In genomic region chr10:83134896-83135295, GRCm38 (mm10) we compare ENCODE assay signal across 12 mouse cellular contexts.
DNase-seq lines count a peak whose midpoint lies in the region; ATAC-seq lines count a peak whose summit lies in the region.
"Had no signal": no experiment of that assay in that cellular context is flagged by ENCODE, and none has a peak within 500 bp of the region (broad histone marks: within the 10 kb centered on the region; RNA-seq: fewer than 3 reads in every experiment).

No protein-coding gene starts in this region.

- no peak overlapping the region for H3K4me2 ChIP-seq in hindbrain, embryonic 14.5 days (replicated peaks)
- H3K4me2 ChIP-seq in midbrain, embryonic 13.5 days (replicated peaks) = no peak overlapping the region
- H3K4me2 ChIP-seq: liver, embryonic 11.5 days had no signal

- no peak overlapping the region for H3K9ac ChIP-seq in hindbrain, embryonic 14.5 days
- H3K9ac ChIP-seq in midbrain, embryonic 13.5 days (replicated peaks) = no peak overlapping the region

- intact Hi-C loops in heart, postnatal 10 days (cut with DNase I) = no loop called here

- H3K9me3 ChIP-seq in hindbrain, embryonic 10.5 days = no peaks in the 10 kb centered on the region
- no peaks in the 10 kb centered on the region for H3K9me3 ChIP-seq in hindbrain, embryonic 14.5 days (ENCODE audit: control insufficient read depth, low read length)
- H3K9me3 ChIP-seq in midbrain, embryonic 13.5 days = no peaks in the 10 kb centered on the region

- peaks cover 64% of the 10 kb centered on the region for H3K4me1 ChIP-seq in hindbrain, embryonic 10.5 days (replicated peaks)
- H3K4me1 ChIP-seq in hindbrain, embryonic 14.5 days (replicated peaks; ENCODE audit: control insufficient read depth, insufficient read depth, low read length) = peaks cover 27% of the 10 kb centered on the region
- H3K4me1 ChIP-seq in midbrain, embryonic 13.5 days (replicated peaks) = peaks cover 52% of the 10 kb centered on the region

- 0 out of 2 replicates have a peak overlapping the region, but pooled peaks have one; percentile 2 for H3K4me3 ChIP-seq in hindbrain, embryonic 10.5 days
- H3K4me3 ChIP-seq in hindbrain, embryonic 14.5 days (replicated peaks; ENCODE audit: low read length) = no peak overlapping the region
- H3K4me3 ChIP-seq in midbrain, embryonic 13.5 days (replicated peaks) = no peak overlapping the region

- WGBS in hindbrain, embryonic 10.5 days = 38% methylated on average over 10 of the region's 10 CpGs
- WGBS in hindbrain, embryonic 14.5 days = 19% methylated on average over 10 of the region's 10 CpGs
- 20% methylated on average over 10 of the region's 10 CpGs for WGBS in midbrain, embryonic 13.5 days

- H3K27me3 ChIP-seq in hindbrain, embryonic 10.5 days (ENCODE audit: insufficient read depth, poor library complexity, severe bottlenecking) = peaks cover 42% of the 10 kb centered on the region
- H3K27me3 ChIP-seq in hindbrain, embryonic 14.5 days (ENCODE audit: control insufficient read depth, insufficient read depth, low read length) = no peaks in the 10 kb centered on the region
- H3K27me3 ChIP-seq in midbrain, embryonic 13.5 days = peaks cover 22% of the 10 kb centered on the region

- DNase-seq in hindbrain, embryonic 10.5 days (ENCODE audit: low spot score) = peak; percentile 23
- no peak for DNase-seq in hindbrain, embryonic 14.5 days (ENCODE audit: low spot score)
- peak; percentile 50 for DNase-seq in embryo, embryonic 11 days
- DNase-seq in forelimb bud, embryonic 11.5 days (ENCODE audit: low read depth, low spot score) = peak; percentile 52
- DNase-seq in heart, postnatal 10 days = no peak
- DNase-seq in right cerebral cortex, postnatal 36 days (ENCODE audit: low spot score in 2 of 2) = no peak
- DNase-seq in spleen, adult 12 weeks (ENCODE audit: low spot score) = no peak
- DNase-seq: cerebellum, postnatal 14 days; layer of hippocampus, adult 9-11 months; thymus, adult 2 months had no signal

- peak overlapping the region; percentile 68 for H3K27ac ChIP-seq in hindbrain, embryonic 10.5 days
- H3K27ac ChIP-seq in hindbrain, embryonic 14.5 days = no peak overlapping the region
- no peak overlapping the region for H3K27ac ChIP-seq in midbrain, embryonic 13.5 days

- no peak for ATAC-seq in hindbrain, embryonic 14.5 days (ENCODE audit: low FRiP score)
- peak; percentile 56; the same call in 1 of the 2 replicates for ATAC-seq in midbrain, embryonic 13.5 days

- H3K36me3 ChIP-seq in hindbrain, embryonic 10.5 days = no peaks in the 10 kb centered on the region
- H3K36me3 ChIP-seq in hindbrain, embryonic 14.5 days (replicated peaks; ENCODE audit: control insufficient read depth, insufficient read depth) = no peaks in the 10 kb centered on the region
- no peaks in the 10 kb centered on the region for H3K36me3 ChIP-seq in midbrain, embryonic 13.5 days

Comparison
In these comparisons a context has a peak if more than half of its experiments do, and no peak if none do; other contexts are left out.
1. DNase-seq: peak in hindbrain, embryonic 10.5 days (single experiment), embryo, embryonic 11 days (single experiment) and forelimb bud, embryonic 11.5 days (single experiment); none in hindbrain, embryonic 14.5 days (single experiment), heart, postnatal 10 days (0 of 2), right cerebral cortex, postnatal 36 days (0 of 2) and spleen, adult 12 weeks (single experiment).